Mouse (Mus musculus): ENCODE data around the gene Bcar3.

DNA sequence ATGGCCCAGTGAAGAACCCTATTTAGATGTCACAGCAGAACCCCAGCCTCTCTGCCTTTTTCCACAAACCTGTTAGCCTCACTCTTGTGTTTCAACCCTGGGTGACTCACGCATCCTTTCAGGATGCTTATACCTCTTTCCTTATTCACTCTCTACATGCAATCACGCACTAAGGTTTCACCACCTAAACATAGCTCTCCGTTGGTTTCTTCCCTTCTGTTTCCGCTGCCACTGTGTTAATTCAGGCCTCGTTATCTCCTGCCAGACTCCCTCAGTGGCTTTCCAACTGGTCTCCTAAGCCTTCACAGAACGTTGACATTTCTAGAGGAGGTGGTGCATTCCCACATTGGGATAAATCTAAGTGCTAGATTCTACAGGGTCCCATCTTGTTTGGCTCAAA is 196.6 kb downstream of the Bcar3 start:
- TF ChIP-seq CTCF (IDR thresholded peaks at IDR 0.05; ENCODE audit: borderline replicate concordance, insufficient read depth, low read depth, low read length) (no peak), POLR2A (IDR thresholded peaks at IDR 0.05; ENCODE audit: borderline replicate concordance, insufficient read depth, low read length) (no peak)

All from cerebellum, adult 2 months (tissue).